ENCODE assay signal across 16 mouse cellular contexts in genomic region chr9:8710052-8710739, GRCm38 (mm10).
"Had no signal": no experiment of that assay in that cellular context is flagged by ENCODE, and none has a peak within 500 bp of the region (broad histone marks: within the 10 kb centered on the region; RNA-seq: fewer than 3 reads in every experiment).

No protein-coding gene starts in this region.

- H3K27me3 ChIP-seq: hindbrain, embryonic 15.5 days; kidney, embryonic 15.5 days; limb, embryonic 13.5 days; neural tube, embryonic 13.5 days had no signal

- DNase-seq: kidney, adult 2 months; kidney, postnatal 14 days; left cerebral cortex, postnatal 4 days; lung, postnatal 4 days; retina, postnatal 1 day; right cerebral cortex, postnatal 4 days; spleen, adult 18-20 months; thymus, adult 18-20 months; thymus, postnatal 25 days had no signal

- H3K4me1 ChIP-seq: hindbrain, embryonic 15.5 days; kidney, embryonic 15.5 days; limb, embryonic 13.5 days; neural tube, embryonic 13.5 days had no signal

- H3K9ac ChIP-seq: hindbrain, embryonic 15.5 days; kidney, embryonic 15.5 days; limb, embryonic 13.5 days; neural tube, embryonic 13.5 days had no signal

- ATAC-seq: midbrain, embryonic 16.5 days had no signal

- H3K4me3 ChIP-seq: hindbrain, embryonic 15.5 days; kidney, embryonic 15.5 days; limb, embryonic 13.5 days; neural tube, embryonic 13.5 days had no signal

- H3K4me2 ChIP-seq: hindbrain, embryonic 15.5 days; kidney, embryonic 15.5 days; limb, embryonic 13.5 days; liver, embryonic 11.5 days; midbrain, embryonic 11.5 days; neural tube, embryonic 13.5 days had no signal

- H3K36me3 ChIP-seq: hindbrain, embryonic 15.5 days; kidney, embryonic 15.5 days; limb, embryonic 13.5 days; neural tube, embryonic 13.5 days had no signal

- H3K9me3 ChIP-seq: hindbrain, embryonic 15.5 days; kidney, embryonic 15.5 days; limb, embryonic 13.5 days; neural tube, embryonic 13.5 days had no signal

- H3K27ac ChIP-seq: hindbrain, embryonic 15.5 days; kidney, embryonic 15.5 days; limb, embryonic 13.5 days; neural tube, embryonic 13.5 days had no signal
